Mouse (Mus musculus) heart, embryonic 15.5 days (tissue): ENCODE data around the gene Mum1. TPM values are rescaled to one million over a fixed set of nuclear protein-coding genes. Genes with fewer than 3 reads are reported as not detected.
"Not testable (repeated sequence)": the region's sequence is repeated elsewhere in the genome, so short reads cannot be mapped to it uniquely, and the experiment has no call there.

ENCODE experiments used
- ATAC-seq: fragments of 200-750 bp; cut with Nextera tagmentation; replicated peaks from 2 replicates; pipeline ENCODE4 v1.8.0; 2017; ENCODE audit warnings: low read depth, moderate TSS enrichment; ENCODE audit not compliant: insufficient number of reproducible peaks, insufficient read depth, low FRiP score
- H3K27ac ChIP-seq: fragments of 300-500 bp; sonication (generic); 2 replicates; pipeline ENCODE4 v1.5.1; 2015; ENCODE audit warnings: mild to moderate bottlenecking, inconsistent platforms
- H3K27me3 ChIP-seq: fragments of 300-500 bp; sonication (generic); 2 replicates; pipeline ENCODE4 v1.6.1; 2015; ENCODE audit warnings: inconsistent platforms
- H3K36me3 ChIP-seq: fragments of 300-500 bp; sonication (generic); 2 replicates; pipeline ENCODE4 v1.6.1; 2015; ENCODE audit warnings: mild to moderate bottlenecking, inconsistent platforms
- H3K4me1 ChIP-seq: fragments of 300-500 bp; sonication (generic); replicated peaks from 2 replicates; pipeline ENCODE4 v1.6.1; 2015; ENCODE audit warnings: inconsistent platforms
- H3K4me2 ChIP-seq: fragments of 300-500 bp; sonication (generic); 2 replicates; pipeline ENCODE4 v1.6.1; 2015; ENCODE audit warnings: inconsistent platforms, mild to moderate bottlenecking, moderate library complexity
- H3K4me3 ChIP-seq: fragments of 300-500 bp; sonication (generic); 2 replicates; pipeline ENCODE4 v1.5.1; 2015; ENCODE audit warnings: mild to moderate bottlenecking, inconsistent platforms
- H3K9ac ChIP-seq: fragments of 300-500 bp; sonication (generic); 2 replicates; pipeline ENCODE4 v1.6.1; 2015; ENCODE audit warnings: mild to moderate bottlenecking, inconsistent platforms
- H3K9me3 ChIP-seq: fragments of 300-500 bp; sonication (generic); replicated peaks from 2 replicates; pipeline ENCODE4 v1.6.1; 2016; ENCODE audit warnings: inconsistent platforms
- WGBS: fragments of 180-500 bp; shearing (Covaris S2); methylation state at CpG from one replicate; pipeline ENCODE4 v1.1.7; 2015; ENCODE audit warnings: mixed read lengths; 5-methylcytosine and 5-hydroxymethylcytosine counted together
- polyA plus RNA-seq: library from polyadenylated mRNA; unstranded; fragments of >200 nt; fragmentation: Nextera tagmentation; extraction: Ambion mirVana; gene quantifications from 2 replicates; pipeline ENCODE4 v1.2.1, GENCODE M21; 2015

Gene Mum1
- polyA plus RNA-seq, 1 experiment from 2014 or later, result 32.7 TPM

DNA sequence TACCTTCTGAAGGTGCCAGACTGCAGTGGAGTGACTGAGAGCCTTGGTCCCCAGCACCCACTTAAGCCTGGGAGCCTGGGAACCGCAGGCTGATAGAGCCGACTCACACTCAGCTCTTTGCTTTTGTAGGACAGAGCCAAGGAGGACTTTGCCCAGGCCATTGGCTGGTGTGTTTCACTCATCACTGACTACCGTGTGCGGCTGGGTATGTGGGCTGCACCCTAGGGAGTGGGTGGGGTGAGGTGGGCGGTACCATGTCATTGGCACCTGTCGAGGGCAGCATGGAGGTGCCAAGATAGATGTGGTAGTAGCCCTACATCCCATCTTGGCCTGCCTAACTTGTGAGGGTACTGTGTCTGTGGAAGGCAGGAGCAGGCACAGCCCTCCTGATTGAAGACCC, 13.6 kb downstream of the Mum1 start:
- WGBS, result 77% methylated on average over 6 of the region's 6 CpGs
- Histone ChIP-seq H3K27ac (no peak overlapping the region), H3K27me3 (no peaks in the 10 kb centered on the region), H3K4me3 (no peak overlapping the region), H3K4me1 (peaks cover 20% of the 10 kb centered on the region), H3K36me3 (peaks cover 85% of the 10 kb centered on the region), H3K9ac (no peak overlapping the region), H3K4me2 (no peak overlapping the region), H3K9me3 (no peaks in the 10 kb centered on the region)
- ATAC-seq, result no peak

DNA sequence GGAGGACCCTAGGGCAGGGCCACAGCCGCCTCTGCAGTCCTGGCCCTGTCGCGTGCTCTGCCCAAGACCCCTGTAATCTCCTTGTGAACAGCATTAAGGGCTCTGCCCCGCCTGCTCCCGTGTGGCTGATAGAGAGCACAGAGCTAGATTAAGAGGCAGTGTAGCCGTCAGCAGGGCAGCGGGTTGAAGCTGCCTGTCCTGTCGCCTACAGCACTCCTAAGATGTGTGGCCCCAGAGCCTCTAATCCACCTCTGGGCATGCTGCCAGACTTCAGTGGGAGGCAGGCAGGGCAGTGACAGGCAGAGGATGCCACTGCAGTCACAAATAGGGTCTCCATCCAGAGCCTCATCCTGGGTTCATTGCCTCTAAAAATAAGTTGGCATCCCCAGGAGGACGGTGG, 15.9 kb downstream of the Mum1 start:
- ATAC-seq, result peak; percentile 76
- Histone ChIP-seq H3K4me1 (peaks cover 32% of the 10 kb centered on the region), H3K4me3 (no peak overlapping the region), H3K27ac (peak overlapping the region; percentile 75), H3K4me2 (no peak overlapping the region), H3K9ac (no peak overlapping the region), H3K36me3 (peaks cover 64% of the 10 kb centered on the region), H3K27me3 (no peaks in the 10 kb centered on the region), H3K9me3 (no peaks in the 10 kb centered on the region)
- WGBS, result 32% methylated on average over 9 of the region's 9 CpGs

DNA sequence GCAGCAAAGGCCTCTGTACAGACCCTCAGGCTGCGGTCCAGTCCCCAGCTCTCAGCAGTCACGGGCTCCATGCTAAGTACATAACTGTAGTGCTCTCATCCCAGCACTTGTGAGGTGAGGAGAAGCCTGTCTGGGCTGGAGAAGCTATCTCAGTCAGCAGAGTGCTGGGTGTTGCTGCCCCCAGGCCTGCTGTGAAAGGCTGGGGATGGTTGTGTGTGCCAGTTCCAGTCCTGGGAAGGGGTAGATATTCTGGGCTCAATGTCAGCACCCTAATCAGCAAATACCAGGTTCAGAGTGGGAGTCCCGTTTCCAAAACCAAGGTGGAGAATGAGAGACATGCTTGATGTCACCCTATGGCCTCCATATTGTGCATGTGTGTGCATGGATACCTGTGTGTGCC, 16.4 kb downstream of the Mum1 start:
- no peaks in the 10 kb centered on the region for H3K9me3 ChIP-seq
- peaks cover 59% of the 10 kb centered on the region for H3K36me3 ChIP-seq
- no peak overlapping the region for H3K9ac ChIP-seq
- peaks cover 32% of the 10 kb centered on the region for H3K4me1 ChIP-seq
- H3K4me3 ChIP-seq, result no peak overlapping the region
- H3K27ac ChIP-seq, result peak overlapping the region; percentile 75
- WGBS, result 50% methylated on average over 3 of the region's 3 CpGs
- no peaks in the 10 kb centered on the region for H3K27me3 ChIP-seq
- ATAC-seq, result no peak; the same call in 1 of the 2 replicates
- H3K4me2 ChIP-seq, result no peak overlapping the region

DNA sequence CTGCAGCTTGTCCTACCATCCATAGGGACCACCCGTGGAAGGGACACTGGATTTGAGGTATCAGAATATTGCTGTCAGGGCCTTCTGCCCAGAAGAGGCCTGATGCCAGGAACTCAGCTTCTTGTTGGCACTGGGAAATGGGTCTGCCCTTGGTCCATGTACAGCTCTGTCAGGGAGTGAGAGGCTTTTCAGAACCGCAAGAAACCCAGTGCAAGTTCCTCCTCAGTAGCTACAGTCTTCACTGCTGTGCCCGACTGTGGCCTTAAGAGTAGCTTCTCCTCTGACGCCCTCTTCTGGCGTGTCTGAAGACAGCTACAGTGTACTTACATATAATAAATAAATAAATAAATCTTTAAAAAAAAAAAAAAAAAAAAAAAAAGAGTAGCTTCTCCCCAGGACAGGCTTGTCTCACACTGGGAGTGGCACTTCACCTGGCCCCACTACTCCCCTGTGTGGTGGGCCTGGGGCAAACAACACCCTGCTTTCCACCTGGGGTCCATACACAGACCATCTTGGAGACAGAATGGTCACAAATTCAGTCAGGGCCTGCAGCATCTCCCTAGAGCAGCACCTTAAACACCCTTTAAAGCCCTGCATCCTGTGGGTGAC, 18.7 kb downstream of the Mum1 start:
- Histone ChIP-seq H3K9ac (no peak overlapping the region), H3K27ac (no peak overlapping the region), H3K9me3 (no peaks in the 10 kb centered on the region), H3K4me2 (no peak overlapping the region), H3K4me1 (peaks cover 39% of the 10 kb centered on the region), H3K27me3 (no peaks in the 10 kb centered on the region), H3K4me3 (no peak overlapping the region), H3K36me3 (peaks cover 37% of the 10 kb centered on the region)
- no peak for ATAC-seq
- 35% methylated on average over 5 of the region's 5 CpGs for WGBS

DNA sequence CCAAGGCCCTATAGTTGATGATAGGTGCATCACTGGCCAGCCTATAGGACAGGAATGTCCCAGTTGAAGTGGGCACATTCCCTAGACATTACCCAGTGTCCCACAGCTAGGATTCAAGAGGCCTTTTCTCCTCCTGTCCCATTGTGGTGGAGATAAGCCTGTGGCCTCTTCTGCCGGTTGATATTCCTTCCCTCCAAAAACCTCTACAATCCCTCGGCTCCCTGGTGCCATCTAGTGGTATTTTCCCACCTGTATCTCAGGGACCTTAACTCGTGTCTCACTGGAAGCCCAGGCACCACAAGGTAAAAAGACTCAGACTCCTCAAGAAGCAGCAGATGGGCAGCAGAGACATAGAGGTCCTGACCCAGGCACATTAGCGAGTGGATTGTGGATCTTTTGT, 19.4 kb downstream of the Mum1 start:
- H3K27me3 ChIP-seq, result no peaks in the 10 kb centered on the region
- ATAC-seq, result no peak
- H3K4me1 ChIP-seq, result peaks cover 46% of the 10 kb centered on the region
- H3K36me3 ChIP-seq, result peaks cover 30% of the 10 kb centered on the region
- 0 out of 2 replicates have a peak overlapping the region, but pooled peaks have one; percentile 5 for H3K9ac ChIP-seq
- H3K4me3 ChIP-seq, result no peak overlapping the region
- WGBS, result 5% methylated on average over 4 of the region's 4 CpGs
- H3K27ac ChIP-seq, result no peak overlapping the region
- H3K4me2 ChIP-seq, result no peak overlapping the region
- no peaks in the 10 kb centered on the region for H3K9me3 ChIP-seq

DNA sequence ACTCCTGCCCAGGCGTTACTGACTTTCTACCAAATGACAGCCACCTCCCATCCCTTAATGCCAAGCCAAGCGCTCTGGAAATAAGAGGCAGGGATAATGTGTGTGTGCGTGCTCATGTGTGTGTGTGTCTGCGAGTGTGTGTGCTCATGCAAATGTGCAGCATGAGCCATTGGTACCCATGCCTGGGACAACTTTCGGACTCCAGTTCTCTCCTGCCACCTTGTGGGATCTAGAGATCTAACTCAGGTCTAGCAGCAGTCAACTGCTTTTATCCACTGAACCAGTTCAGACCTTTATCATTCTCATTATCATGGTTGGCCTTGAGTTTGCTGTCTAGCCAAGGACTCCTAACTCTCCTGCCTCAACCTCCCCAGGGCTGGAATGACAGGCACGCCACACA, 21.6 kb downstream of the Mum1 start:
- no peak overlapping the region; the same call in 1 of the 2 replicates for H3K4me3 ChIP-seq
- H3K4me1 ChIP-seq, result peaks cover 46% of the 10 kb centered on the region
- H3K9me3 ChIP-seq, result no peaks in the 10 kb centered on the region
- no peak overlapping the region for H3K27ac ChIP-seq
- no peaks in the 10 kb centered on the region for H3K27me3 ChIP-seq
- H3K9ac ChIP-seq, result no peak overlapping the region
- no peak overlapping the region for H3K4me2 ChIP-seq
- no peak for ATAC-seq
- WGBS, result 46% methylated on average over 6 of the region's 6 CpGs
- peaks cover 20% of the 10 kb centered on the region for H3K36me3 ChIP-seq

DNA sequence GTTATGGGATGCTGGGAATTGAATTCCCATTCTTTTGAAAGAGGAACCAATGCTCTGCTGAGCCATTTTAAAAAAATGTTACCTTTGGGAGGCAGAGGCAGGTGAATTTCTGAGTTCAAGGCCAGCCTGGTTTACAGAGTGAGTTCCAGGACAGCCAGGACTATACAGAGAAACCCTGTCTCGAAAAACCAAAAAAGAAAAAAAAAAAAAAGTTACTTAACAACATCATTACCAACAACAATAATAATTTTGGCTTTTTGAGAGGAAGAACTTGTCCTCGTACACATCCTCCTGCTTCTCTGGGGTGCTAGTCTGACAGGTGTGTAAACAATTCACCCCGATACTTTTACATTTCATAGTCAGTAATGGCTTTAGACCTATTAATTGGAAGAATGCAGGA, 22.2 kb downstream of the Mum1 start:
- not testable (repeated sequence) for H3K9me3 ChIP-seq, H3K9ac ChIP-seq, H3K27ac ChIP-seq, H3K27me3 ChIP-seq, ATAC-seq
- peaks cover 18% of the 10 kb centered on the region for H3K36me3 ChIP-seq
- 42% methylated on average over 3 of the region's 3 CpGs for WGBS
- peak overlapping the region; percentile 75 for H3K4me2 ChIP-seq
- H3K4me1 ChIP-seq, result peaks cover 47% of the 10 kb centered on the region
- peak overlapping the region; percentile 82 for H3K4me3 ChIP-seq

DNA sequence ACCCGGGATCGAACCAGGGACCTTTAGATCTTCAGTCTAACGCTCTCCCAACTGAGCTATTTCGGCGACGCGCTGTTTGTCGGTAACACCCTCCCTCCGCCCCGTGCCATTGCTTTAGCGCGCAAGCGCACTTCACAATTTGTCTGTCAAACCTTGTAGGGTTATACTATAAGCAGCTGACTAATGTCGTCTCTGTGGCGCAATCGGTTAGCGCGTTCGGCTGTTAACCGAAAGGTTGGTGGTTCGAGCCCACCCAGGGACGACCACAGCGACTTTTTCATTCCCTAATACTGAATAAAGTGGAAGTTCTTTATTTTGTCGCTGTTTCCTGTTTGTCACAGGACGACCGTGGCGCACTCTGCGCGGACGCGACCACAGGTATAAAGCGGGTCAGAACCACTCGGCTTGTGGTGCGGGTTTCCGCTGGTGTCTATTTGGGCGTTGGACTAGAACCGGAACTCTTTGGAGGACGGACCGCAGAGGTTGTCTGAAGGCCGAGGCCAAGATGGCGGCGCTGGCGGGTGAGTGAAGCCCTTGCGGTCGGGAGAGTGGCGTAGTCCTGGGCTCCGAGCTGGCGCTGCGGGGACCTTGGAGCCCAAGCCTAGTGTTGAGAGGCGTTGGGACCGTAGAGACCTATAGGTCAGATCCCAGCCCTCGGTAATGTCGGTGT, 22.9 kb downstream of the Mum1 start, which contains the start of gene Ndufs7:
Gene Ndufs7, plus strand, starts transcription at position 151 of the 670 bp plus-strand sequence.
- Histone ChIP-seq H3K4me3 (peak within 1 kb of the TSS; percentile 82), H3K27ac (peak within 1 kb of the TSS; percentile 96), H3K27me3 (no peaks in the 10 kb centered on the region), H3K36me3 (peaks cover 17% of the 10 kb centered on the region), H3K4me1 (peaks cover 48% of the 10 kb centered on the region), H3K4me2 (peak within 1 kb of the TSS; percentile 75), H3K9ac (peak within 1 kb of the TSS; percentile 86), H3K9me3 (no peaks in the 10 kb centered on the region)
- WGBS, result under 1% methylated on average over 53 of the region's 53 CpGs
- peak; percentile 85 for ATAC-seq

DNA sequence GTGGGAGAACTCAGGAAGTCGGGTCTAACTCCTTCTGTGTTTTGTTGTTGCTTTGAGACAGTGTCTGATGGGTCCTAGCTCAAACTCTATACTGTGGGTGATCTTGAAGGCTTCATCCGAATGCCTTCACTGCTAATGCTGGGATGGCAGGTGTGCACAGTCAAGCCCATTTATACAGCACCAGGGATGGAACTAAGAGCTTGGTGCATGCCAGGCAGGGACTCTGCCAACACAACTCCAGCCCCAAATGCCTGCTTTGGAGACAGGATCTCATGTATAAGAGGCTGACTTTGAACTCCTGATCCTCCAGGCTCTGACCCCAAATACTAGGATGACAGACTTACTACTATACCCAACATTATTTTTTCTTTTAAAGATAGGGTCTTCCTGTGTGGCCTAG, 23.8 kb downstream of the Mum1 start:
- Histone ChIP-seq H3K4me1 (peaks cover 48% of the 10 kb centered on the region), H3K4me3 (peak overlapping the region; percentile 82), H3K27ac (peak overlapping the region; percentile 96), H3K36me3 (peaks cover 22% of the 10 kb centered on the region), H3K9ac (peak overlapping the region; percentile 86), H3K4me2 (peak overlapping the region; percentile 75), H3K27me3 (no peaks in the 10 kb centered on the region), H3K9me3 (no peaks in the 10 kb centered on the region)
- no peak for ATAC-seq
- WGBS, result 32% methylated on average over 2 of the region's 2 CpGs

DNA sequence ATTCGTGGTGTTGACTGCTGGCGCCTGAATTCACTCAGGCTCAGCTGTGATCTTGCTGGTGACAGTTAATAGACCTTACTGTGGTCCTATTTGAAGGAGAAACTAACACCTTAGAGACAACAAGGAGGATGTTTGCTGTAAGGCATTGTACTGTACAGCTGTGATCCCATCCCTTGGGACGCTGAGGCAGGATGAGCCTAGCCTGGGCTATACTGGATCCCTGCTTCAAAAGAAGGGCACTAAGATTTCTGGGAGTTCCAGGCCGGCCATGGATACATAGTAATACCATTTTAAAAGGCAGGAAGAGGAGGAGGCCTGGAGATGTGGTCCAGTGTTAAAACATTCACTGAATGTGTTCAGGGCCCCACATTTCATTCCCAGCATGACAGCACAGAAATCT, 24.3 kb downstream of the Mum1 start:
- Histone ChIP-seq H3K4me3 (peak overlapping the region; percentile 82), H3K9ac (0 out of 2 replicates have a peak overlapping the region, but pooled peaks have one; percentile 86)

DNA sequence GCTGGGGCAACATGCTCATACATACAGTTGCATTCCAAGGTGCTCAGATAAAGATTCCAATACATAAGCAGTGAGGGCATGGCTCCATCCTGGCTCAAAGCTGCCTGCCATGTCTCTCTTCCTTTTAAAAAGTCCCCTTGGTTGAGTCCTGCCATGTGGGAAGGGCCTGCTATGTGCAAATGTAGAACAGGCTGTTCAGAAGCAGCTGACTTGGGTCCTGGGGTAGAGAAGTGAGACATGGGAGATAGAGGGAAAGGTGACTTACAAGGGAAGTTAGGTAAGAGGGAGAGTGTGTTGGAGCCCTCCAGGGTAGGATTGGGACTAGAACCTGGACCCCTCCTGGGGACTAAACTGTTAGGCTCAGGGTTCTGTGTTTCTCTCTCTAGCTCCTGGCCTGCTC, 25.8 kb downstream of the Mum1 start:
- ATAC-seq, result no peak
- Histone ChIP-seq H3K4me1 (peaks cover 43% of the 10 kb centered on the region), H3K4me3 (no peak overlapping the region), H3K27ac (no peak overlapping the region), H3K9me3 (no peaks in the 10 kb centered on the region), H3K9ac (no peak overlapping the region), H3K4me2 (no peak overlapping the region), H3K27me3 (no peaks in the 10 kb centered on the region), H3K36me3 (peaks cover 42% of the 10 kb centered on the region)

More for the DNA sequence above, 24.3 kb downstream of the Mum1 start:
- Histone ChIP-seq H3K9me3 (no peaks in the 10 kb centered on the region), H3K4me1 (peaks cover 43% of the 10 kb centered on the region), H3K36me3 (peaks cover 27% of the 10 kb centered on the region), H3K4me2 (peak overlapping the region; percentile 75), H3K27ac (0 out of 2 replicates have a peak overlapping the region, but pooled peaks have one; percentile 96), H3K27me3 (no peaks in the 10 kb centered on the region)
- whole genome bisulfite sequencing, result 85% methylated on average over 4 of the region's 4 CpGs
- no peak for ATAC-seq
